Mouse (Mus musculus): Measurements from ENCODE around the gene Snai3. TPM values are rescaled to one million over a fixed set of nuclear protein-coding genes. Genes with fewer than 3 reads are reported as not detected.
A peak's percentile ranks its signal among the peaks of the same experiment; 100 is the strongest.

Gene Snai3
- total RNA-seq, 2 experiments from 2014 or later = not detected

- DNase-seq (ENCODE audit: extremely low spot score in 1 of 2, low spot score in 1 of 2) = no peak
Measured at GRCm38 (mm10) chr8:122461473-122462148, 1.1 kb upstream of the Snai3 start.

GRCm38 (mm10) chr8:122459990-122460389 lies 543 bp downstream of the Snai3 start:
- no peak for DNase-seq (ENCODE audit: extremely low spot score in 1 of 2, low spot score in 1 of 2)

DNA sequence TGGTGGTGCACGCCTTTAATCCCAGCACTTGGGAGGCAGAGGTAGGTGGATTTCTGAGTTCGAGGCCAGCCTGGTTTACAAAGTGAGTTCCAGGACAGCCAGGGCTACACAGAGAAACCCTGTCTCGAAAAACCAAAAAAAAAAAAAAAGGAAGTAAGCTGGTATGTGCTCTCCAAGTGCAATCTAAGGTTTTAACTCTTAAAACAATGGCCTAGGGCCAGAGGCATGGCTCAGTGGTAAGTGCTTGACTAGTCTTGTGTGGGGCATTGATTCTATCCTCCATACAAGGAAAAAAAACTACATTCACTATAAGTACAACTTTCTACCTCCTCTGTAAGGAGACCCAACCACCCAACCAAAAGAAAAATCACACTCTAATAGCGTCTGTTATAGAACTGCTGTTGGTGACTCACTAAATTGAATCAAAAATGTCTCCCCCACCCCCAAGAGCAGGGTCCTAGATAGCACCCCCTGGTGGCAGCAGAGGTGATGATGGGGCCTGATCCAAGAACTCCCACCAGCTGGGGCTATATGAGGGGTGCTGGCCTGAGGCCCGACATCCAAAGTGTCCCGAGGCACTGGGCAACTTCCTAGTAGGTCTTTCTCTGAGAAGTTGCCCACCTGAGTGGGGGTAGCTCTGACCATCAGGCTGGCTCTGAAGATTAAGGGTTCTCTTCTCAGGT lies 1.2 kb downstream of the Snai3 start:
- peak in 1 of 2 experiments; percentile 29 for DNase-seq (ENCODE audit: extremely low spot score in 1 of 2, low spot score in 1 of 2)

- no peak for DNase-seq (ENCODE audit: extremely low spot score in 1 of 2, low spot score in 1 of 2)
Measured at GRCm38 (mm10) chr8:122457171-122457570, 3.4 kb downstream of the Snai3 start.

GRCm38 (mm10) chr8:122454409-122454808 lies 6.1 kb downstream of the Snai3 start:
- DNase-seq (ENCODE audit: extremely low spot score in 1 of 2, low spot score in 1 of 2) = no peak

GRCm38 (mm10) chr8:122452154-122452553 lies 8.4 kb downstream of the Snai3 start:
- no peak for DNase-seq (ENCODE audit: extremely low spot score in 1 of 2, low spot score in 1 of 2)

DNA sequence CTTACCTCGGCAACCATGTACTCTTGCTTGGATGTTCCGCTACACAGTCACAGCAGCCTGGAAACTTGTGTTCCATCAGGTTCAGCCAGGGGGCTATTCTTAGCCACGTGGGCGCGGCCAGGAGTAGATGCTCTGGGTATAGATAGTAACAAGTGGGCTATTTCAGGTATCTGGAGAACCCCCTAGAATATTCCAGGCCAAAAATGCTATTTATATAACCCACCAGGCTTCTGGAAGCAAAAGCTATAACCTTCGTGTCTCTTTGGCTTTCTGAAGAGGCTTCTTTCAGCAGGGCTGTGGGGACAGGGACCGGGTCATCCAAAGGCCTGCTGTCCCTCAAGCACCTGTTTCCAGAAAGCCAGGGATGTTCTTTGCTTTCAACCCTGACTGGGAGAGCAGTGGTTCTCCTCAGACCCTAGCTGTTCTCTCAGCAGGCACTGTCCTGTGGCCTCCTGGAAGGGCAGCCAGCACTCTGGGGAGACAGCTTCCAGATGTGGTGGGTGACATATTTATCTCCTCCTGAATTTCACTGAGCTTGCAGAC lies 9.3 kb downstream of the Snai3 start:
- DNase-seq (ENCODE audit: extremely low spot score in 1 of 2, low spot score in 1 of 2) = no peak

DNA sequence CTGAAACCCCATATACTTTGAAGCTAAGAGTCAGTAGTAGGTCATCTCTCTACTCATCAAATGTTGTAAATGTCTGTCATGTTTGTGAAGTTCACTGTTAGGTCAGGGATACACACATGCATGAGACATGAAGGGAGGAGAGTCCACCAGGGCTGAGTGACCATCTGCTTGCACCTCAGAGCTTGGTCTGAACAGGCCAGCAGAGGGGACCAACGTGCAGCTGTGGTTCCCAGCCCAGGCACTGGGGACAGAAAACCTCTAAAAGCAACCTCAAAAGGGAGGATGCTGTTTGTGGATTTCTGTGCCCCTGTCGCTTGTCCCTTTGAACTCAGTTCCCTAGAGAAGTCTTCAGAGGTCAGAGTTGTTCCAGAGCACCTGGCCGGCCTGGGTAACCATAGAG lies 15.3 kb downstream of the Snai3 start:
- DNase-seq (ENCODE audit: extremely low spot score in 1 of 2, low spot score in 1 of 2) = no peak

GRCm38 (mm10) chr8:122444058-122444748 lies 16.3 kb downstream of the Snai3 start:
- DNase-seq (ENCODE audit: extremely low spot score in 1 of 2, low spot score in 1 of 2) = peak; percentile 65 to 82

GRCm38 (mm10) chr8:122443262-122444006 lies 17.1 kb downstream of the Snai3 start, which contains the start of gene Mvd:
Gene Mvd (minus strand): TSS chr8:122443422.
- peak; percentile 88 to 93 for DNase-seq (ENCODE audit: extremely low spot score in 1 of 2, low spot score in 1 of 2)

- no peak for DNase-seq (ENCODE audit: extremely low spot score in 1 of 2, low spot score in 1 of 2)
Measured at GRCm38 (mm10) chr8:122442781-122443180, 17.8 kb downstream of the Snai3 start.

DNA sequence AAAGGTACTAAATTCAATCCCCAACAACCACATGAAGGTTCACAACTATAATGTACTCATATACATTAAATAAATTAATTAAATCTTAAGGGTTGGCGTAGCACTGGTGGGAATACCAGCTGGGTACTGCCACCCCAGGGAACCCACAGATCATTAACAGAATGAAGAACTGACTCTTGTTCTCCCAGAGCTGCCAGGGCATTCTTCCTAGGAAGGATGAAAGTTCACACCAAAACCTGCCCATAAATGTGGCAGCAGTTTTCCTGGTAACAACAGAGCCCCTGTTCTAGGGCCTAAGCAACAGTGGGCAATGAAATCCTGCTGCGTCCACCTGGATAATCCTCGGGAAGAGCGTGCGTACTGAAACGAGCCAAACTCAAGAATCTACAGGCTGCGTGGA lies 18.2 kb downstream of the Snai3 start:
- DNase-seq (ENCODE audit: extremely low spot score in 1 of 2, low spot score in 1 of 2) = no peak

GRCm38 (mm10) chr8:122441326-122441725 lies 19.2 kb downstream of the Snai3 start:
- DNase-seq (ENCODE audit: extremely low spot score in 1 of 2, low spot score in 1 of 2) = no peak

GRCm38 (mm10) chr8:122439336-122439735 lies 21.2 kb downstream of the Snai3 start:
- no peak for DNase-seq (ENCODE audit: extremely low spot score in 1 of 2, low spot score in 1 of 2)

DNA sequence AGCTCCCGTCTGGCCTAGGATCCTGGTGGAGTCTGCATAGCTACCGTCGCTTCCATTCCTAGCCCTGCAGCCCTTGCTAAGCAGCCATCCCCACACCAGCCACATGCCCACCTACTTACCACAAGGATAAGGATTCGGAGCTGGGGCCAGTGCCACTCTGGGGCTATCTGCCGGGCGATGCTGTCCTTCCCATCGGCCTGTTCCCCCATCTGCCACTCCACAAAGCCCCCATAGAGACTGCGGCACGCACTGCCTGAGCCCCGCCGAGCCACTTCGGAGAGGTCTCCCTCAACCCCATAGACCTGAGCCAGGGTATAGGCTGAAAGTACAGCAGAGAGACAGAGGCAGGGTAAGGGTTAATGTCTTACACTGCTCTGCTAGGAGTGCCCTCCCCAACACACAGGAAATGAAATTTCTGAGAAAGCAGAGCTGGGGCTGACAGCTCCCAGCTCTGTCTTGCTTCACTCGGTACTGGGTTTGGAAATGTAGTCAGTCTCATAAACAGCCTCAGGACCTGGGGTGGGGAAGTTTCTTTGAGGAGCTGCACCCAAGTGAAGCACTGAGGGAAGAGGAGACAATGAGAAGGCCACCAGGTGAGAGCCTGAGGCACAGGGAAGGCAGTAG lies 22.7 kb downstream of the Snai3 start:
- no peak for DNase-seq (ENCODE audit: extremely low spot score in 1 of 2, low spot score in 1 of 2)

DNA sequence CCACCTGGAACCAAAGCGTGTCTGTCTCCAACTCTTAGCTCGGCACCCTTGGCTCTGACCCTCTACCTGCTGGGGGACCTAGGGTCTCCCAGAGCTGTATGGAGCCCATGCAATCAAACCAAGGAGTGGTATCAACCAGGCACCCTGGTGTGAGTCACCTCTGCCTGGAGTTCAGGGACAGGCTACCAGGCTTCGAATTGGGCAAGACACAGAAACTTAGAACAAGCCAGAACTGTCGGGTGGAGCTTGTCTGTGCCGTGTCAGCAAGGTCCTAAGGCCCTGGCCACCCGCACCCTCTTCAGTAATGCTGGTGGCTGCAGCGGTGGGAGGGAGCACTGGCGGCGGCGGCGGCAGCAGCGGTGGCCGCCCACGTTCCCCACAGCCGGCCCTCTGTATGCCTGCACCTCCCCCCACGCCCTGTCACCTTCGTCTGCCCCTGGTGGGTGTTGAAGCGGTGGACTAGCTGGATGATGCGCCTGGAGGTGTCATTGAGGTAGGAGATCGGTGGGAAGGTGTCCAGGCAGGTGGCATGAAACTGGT lies 23.9 kb downstream of the Snai3 start:
- no peak for DNase-seq (ENCODE audit: extremely low spot score in 1 of 2, low spot score in 1 of 2)

- no peak for DNase-seq (ENCODE audit: extremely low spot score in 1 of 2, low spot score in 1 of 2)
Measured at GRCm38 (mm10) chr8:122436146-122436545, 24.4 kb downstream of the Snai3 start.

DNA sequence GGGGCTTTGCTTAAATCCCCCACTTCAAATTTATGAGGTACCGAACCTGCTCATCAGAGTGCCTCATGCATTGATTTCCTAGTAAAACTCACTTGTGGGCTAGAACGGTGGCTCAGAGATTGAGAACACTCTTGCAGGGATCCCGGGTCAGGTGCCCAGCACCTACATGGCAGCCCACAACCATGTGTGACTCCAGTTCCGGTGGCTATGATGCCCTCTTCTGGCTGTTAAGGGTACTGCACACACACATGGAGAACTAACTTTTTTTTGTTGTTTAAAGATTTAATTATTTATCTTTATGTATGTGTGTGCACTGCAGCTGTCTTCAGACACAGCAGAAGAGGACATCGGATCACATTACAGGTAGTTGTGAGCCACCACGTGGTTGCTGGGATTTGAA lies 25.2 kb downstream of the Snai3 start:
- DNase-seq (ENCODE audit: extremely low spot score in 1 of 2, low spot score in 1 of 2) = no peak

DNA sequence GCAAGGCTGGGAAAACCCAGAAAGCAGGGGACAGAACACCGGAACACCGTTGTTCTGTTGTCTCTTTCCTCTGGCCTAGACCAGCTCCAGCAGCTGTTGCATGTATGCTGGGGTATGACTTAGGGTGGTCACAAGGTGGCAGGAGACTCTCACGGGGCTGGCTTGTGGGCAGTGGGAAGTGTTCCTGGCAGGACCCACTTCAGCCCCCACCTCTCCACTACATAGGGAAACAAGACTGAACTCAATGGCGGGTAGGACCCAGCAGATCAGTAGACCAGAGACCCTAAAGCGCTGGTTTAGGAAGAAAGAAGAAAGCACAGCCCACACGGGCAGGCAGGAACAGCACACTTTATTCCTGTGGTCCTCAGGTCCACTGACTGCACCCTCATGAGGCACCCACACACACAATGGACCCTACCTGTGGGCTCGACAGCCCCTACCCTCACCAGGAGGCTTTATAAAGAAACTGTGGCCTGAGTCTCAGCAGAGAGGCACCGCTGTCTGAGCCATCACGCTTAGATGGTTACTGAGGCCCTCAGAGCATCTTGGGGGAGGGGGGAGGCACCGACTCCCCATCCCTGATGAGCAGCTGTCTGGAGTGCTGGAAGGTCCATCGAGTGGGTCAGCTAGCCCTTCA lies 27.1 kb downstream of the Snai3 start:
- DNase-seq (ENCODE audit: extremely low spot score in 1 of 2, low spot score in 1 of 2) = no peak

Data from layer of hippocampus, postnatal 25 days (tissue).